Mouse (Mus musculus): ENCODE data around the gene Sirpa. TPM values are rescaled to one million over a fixed set of nuclear protein-coding genes. Genes with fewer than 3 reads are reported as not detected.
A peak's percentile ranks its signal among the peaks of the same experiment; 100 is the strongest.

Sirpa gene
- polyA plus RNA-seq, 1 experiment from 2014 or later: 110 TPM

- ChIA-PET CTCF (no interaction called here), POLR2A (interaction anchor here (0.7 kb wide), 1 partner anchor 44 kb away, joined by 3 read pairs; no protein-coding TSS in a partner anchor)
- TF ChIP-seq CTCF (IDR thresholded peaks at IDR 0.05): no peak
- DNase-seq (ENCODE audit: low read depth, low spot score): no peak
- H3K27me3 ChIP-seq: no peaks in the 10 kb centered on the region
- ATAC-seq: no peak
- in situ Hi-C loops (cut with MboI; ENCODE audit: low pct_unique_long_range_greater_than_20kb): no loop called here
These were observed 4.0 kb downstream of the Sirpa start for GRCm38 (mm10) chr2:129596555-129597172.

- ATAC-seq (no peak), DNase-seq (ENCODE audit: low read depth, low spot score) (no peak)
- TF ChIP-seq CTCF (IDR thresholded peaks at IDR 0.05): no peak
- in situ Hi-C loops (cut with MboI; ENCODE audit: low pct_unique_long_range_greater_than_20kb): no loop called here
- POLR2A ChIA-PET: no interaction called here
- CTCF ChIA-PET: no interaction called here
- H3K27me3 ChIP-seq: no peaks in the 10 kb centered on the region
These were observed 4.9 kb downstream of the Sirpa start for GRCm38 (mm10) chr2:129597581-129597980.

GRCm38 (mm10) chr2:129598094-129598493, 5.5 kb downstream of the Sirpa start:
- POLR2A ChIA-PET: no interaction called here
- no peak for DNase-seq (ENCODE audit: low read depth, low spot score)

GRCm38 (mm10) chr2:129599231-129600084, 6.8 kb downstream of the Sirpa start:
- ChIA-PET POLR2A (no interaction called here), CTCF (no interaction called here)
- DNase-seq (ENCODE audit: low read depth, low spot score): no peak
- in situ Hi-C loops (cut with MboI; ENCODE audit: low pct_unique_long_range_greater_than_20kb): no loop called here
- no peak for TF ChIP-seq CTCF (IDR thresholded peaks at IDR 0.05)
- no peaks in the 10 kb centered on the region for H3K27me3 ChIP-seq
- ATAC-seq: no peak

More at GRCm38 (mm10) chr2:129598094-129598493, 5.5 kb downstream of the Sirpa start:
- H3K27me3 ChIP-seq: no peaks in the 10 kb centered on the region
- in situ Hi-C loops (cut with MboI; ENCODE audit: low pct_unique_long_range_greater_than_20kb): no loop called here
- ATAC-seq: no peak
- CTCF ChIA-PET: no interaction called here
- no peak for TF ChIP-seq CTCF (IDR thresholded peaks at IDR 0.05)

GRCm38 (mm10) chr2:129601059-129601650, 8.5 kb downstream of the Sirpa start:
- CTCF ChIA-PET: no interaction called here
- ATAC-seq: peak; percentile 58
- in situ Hi-C loops (cut with MboI; ENCODE audit: low pct_unique_long_range_greater_than_20kb): no loop called here
- POLR2A ChIA-PET: no interaction called here
- DNase-seq (ENCODE audit: low read depth, low spot score): no peak
- TF ChIP-seq CTCF (IDR thresholded peaks at IDR 0.05): no peak
- H3K27me3 ChIP-seq: no peaks in the 10 kb centered on the region

- no peak for DNase-seq (ENCODE audit: low read depth, low spot score)
- CTCF ChIA-PET: no interaction called here
- in situ Hi-C loops (cut with MboI; ENCODE audit: low pct_unique_long_range_greater_than_20kb): no loop called here
- TF ChIP-seq CTCF (IDR thresholded peaks at IDR 0.05): no peak
- POLR2A ChIA-PET: interaction anchor here (0.6 kb wide), 1 partner anchor 182 kb away, joined by 3 read pairs; no protein-coding TSS in a partner anchor
- H3K27me3 ChIP-seq: no peaks in the 10 kb centered on the region
- ATAC-seq: no peak
These were observed 9.4 kb downstream of the Sirpa start for GRCm38 (mm10) chr2:129601894-129602663.

- CTCF ChIA-PET: no interaction called here
- POLR2A ChIA-PET: interaction anchor here (0.6 kb wide), 1 partner anchor 181 kb away, joined by 3 read pairs; no protein-coding TSS in a partner anchor
- no peak for TF ChIP-seq CTCF (IDR thresholded peaks at IDR 0.05)
- H3K27me3 ChIP-seq: no peaks in the 10 kb centered on the region
- no peak for ATAC-seq
- in situ Hi-C loops (cut with MboI; ENCODE audit: low pct_unique_long_range_greater_than_20kb): no loop called here
- DNase-seq (ENCODE audit: low read depth, low spot score): no peak
These were observed 10.2 kb downstream of the Sirpa start for GRCm38 (mm10) chr2:129602856-129603255.

- DNase-seq (ENCODE audit: low read depth, low spot score) (no peak), ATAC-seq (no peak)
- H3K27me3 ChIP-seq: no peaks in the 10 kb centered on the region
- in situ Hi-C loops (cut with MboI; ENCODE audit: low pct_unique_long_range_greater_than_20kb): no loop called here
- ChIA-PET CTCF (no interaction called here), POLR2A (no interaction called here)
- no peak for TF ChIP-seq CTCF (IDR thresholded peaks at IDR 0.05)
These were observed 10.9 kb downstream of the Sirpa start for GRCm38 (mm10) chr2:129603536-129603935.

GRCm38 (mm10) chr2:129604032-129604431, 11.4 kb downstream of the Sirpa start:
- DNase-seq (ENCODE audit: low read depth, low spot score) (no peak), ATAC-seq (no peak)
- CTCF ChIA-PET: no interaction called here
- no peaks in the 10 kb centered on the region for H3K27me3 ChIP-seq
- no peak for TF ChIP-seq CTCF (IDR thresholded peaks at IDR 0.05)
- in situ Hi-C loops (cut with MboI; ENCODE audit: low pct_unique_long_range_greater_than_20kb): no loop called here
- POLR2A ChIA-PET: no interaction called here

GRCm38 (mm10) chr2:129605816-129606215, 13.2 kb downstream of the Sirpa start:
- H3K27me3 ChIP-seq: no peaks in the 10 kb centered on the region
- no peak for ATAC-seq
- in situ Hi-C loops (cut with MboI; ENCODE audit: low pct_unique_long_range_greater_than_20kb): no loop called here
- POLR2A ChIA-PET: no interaction called here
- CTCF ChIA-PET: interaction anchor here (1.1 kb wide), 1 partner anchor 13 kb away, joined by 3 read pairs; no protein-coding TSS in a partner anchor
- DNase-seq (ENCODE audit: low read depth, low spot score): no peak
- TF ChIP-seq CTCF (IDR thresholded peaks at IDR 0.05): no peak

All from Patski (cell line).